Mouse (Mus musculus) lung, postnatal 0 days (tissue): Measurements from ENCODE around the gene D6Ertd527e.

Experiments
- CTCF ChIP-seq: IDR thresholded peaks from 2 replicates; pipeline ENCODE4 v1.5.1; 2016; ENCODE audit warnings: antibody characterized with exemption, mild to moderate bottlenecking
- EP300 ChIP-seq: IDR thresholded peaks from 2 replicates; pipeline ENCODE4 v1.6.1; 2016; ENCODE audit warnings: antibody characterized with exemption, mild to moderate bottlenecking, control low read depth

DNA sequence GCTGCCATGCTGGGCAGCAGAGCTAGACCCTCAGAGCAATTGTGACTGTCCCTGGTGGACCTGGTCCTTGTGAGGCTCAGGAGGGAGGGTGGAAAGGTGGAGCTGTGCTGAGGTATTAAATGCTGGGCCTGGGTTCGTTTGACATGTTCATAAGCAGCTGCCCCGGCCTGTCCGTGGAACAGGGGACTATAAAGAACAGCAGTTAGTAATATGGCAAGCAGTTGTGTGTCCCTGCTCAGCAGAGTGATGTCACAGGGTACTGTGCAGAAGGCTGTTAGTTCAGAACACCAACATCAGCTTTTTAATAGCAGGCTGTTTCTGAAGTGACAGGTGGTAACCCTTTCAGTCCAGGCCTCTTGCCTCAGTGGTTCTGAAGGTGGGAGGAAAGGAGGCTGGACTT lies 13.7 kb upstream of the D6Ertd527e start:
- TF ChIP-seq CTCF = no peak
- TF ChIP-seq EP300 = no peak
